Mouse (Mus musculus) adrenal gland, adult (tissue): ENCODE results near the gene Arrdc5.
A peak's percentile ranks its signal among the peaks of the same experiment; 100 is the strongest.

ENCODE experiments used
- DNase-seq, 2 experiments: peaks; one replicate each; pipeline ENCODE4 v3.0.0; 2022 to 2023; ENCODE audit warnings: low spot score in 1 of 2; ENCODE audit not compliant: inconsistent age in 2 of 2

Arrdc5 gene

DNA sequence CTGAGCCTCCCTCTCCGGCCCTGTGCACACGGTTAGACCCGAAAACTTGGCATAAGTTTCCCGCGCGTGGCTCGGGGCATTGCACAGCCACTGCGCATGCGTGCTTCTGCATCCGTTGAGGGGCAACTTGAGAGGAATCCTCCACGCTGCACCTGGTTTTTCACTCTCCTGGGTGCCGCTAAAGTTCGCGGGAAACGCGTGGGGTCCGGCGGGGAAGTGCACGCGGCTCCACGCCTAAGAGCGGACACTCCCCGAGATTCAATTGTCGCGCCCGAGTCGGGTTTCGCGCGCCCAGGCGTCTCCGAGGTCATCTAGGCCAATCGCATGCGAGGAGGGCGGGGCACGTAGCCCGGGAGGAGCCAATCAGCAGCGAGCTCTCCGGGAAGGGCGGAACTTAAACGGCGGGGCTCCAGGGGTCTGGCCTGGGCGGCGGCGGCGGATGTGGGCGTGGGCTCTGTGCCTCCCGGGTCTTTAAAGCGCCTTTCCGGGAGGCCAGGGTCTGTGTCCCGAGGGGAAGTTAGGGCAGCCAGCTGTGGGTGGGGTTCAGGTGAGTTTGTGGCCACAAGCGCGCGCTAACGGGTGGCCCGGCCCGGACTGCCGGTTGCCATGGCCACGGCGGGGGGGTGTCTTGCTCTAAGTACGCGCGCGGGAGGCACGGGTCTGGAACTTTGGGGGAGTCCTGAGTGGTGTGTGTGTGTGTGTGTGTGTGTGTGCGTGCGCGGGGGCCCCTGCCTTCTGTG is 3.9 kb upstream of the Arrdc5 start:
- peak; percentile 95 to 98 for DNase-seq

- DNase-seq, result peak; percentile 84 to 89
These were observed 3.2 kb upstream of the Arrdc5 start, which contains the start of gene Uhrf1 for GRCm38 (mm10) chr17:56303160-56303846. Gene Uhrf1, plus strand, starts transcription at chr17:56303321.

DNA sequence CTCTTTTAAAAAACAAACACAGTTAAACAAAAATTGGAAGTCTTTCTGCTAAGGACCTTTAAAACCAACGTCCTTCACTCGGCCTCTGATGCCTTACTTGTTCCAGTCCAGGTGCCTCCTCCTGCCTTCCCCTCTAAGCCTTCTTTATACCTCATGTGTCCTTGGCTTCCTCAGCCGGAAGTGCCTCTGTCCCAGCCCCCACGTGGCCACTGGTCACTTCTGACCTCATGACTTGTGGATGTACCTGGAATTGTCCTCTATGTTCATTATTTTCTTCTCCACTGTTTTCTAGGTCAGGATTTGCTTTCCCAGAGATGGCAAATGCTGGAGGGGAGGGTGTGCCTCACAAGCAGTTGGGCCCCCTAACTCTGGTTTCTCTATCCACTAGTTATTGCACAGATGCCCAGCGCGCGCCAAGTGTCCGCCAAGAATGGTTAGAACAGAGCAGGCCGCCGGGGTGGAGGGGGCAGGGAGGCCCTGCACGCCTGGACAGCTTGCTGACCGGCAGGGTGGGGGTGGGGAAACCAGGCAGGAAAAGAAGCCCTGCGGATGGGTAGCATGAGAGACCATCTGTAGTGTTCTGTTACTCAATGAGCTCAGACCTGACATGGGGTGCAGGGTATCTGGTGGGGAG is 2.4 kb upstream of the Arrdc5 start:
- peak; percentile 47 to 69 for DNase-seq

GRCm38 (mm10) chr17:56298238-56298637 is 1.8 kb downstream of the Arrdc5 start:
- no peak for DNase-seq

- DNase-seq, result no peak
These were observed 3.9 kb downstream of the Arrdc5 start for GRCm38 (mm10) chr17:56296201-56296600.

DNA sequence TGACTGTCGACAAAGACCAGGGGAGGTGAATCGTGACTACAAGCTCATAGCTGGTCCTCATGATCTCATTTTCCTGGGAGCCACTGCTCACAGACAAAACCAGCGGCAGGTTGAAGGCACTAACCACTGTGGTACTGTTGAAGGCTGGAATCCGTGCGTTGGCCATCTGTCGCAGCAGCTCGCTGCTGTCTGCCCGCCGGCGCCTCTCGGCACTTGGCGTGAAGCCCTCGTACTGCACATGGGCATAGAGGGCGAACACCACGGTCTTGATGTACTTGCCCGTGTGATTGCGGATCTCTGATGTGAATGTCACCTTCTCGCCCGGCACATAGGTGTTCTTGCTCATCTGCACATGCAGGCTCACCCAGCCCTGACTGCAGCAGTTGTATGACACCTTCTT is 5.8 kb downstream of the Arrdc5 start:
- no peak for DNase-seq

- no peak for DNase-seq
These were observed 6.8 kb downstream of the Arrdc5 start for GRCm38 (mm10) chr17:56293291-56293690.

DNA sequence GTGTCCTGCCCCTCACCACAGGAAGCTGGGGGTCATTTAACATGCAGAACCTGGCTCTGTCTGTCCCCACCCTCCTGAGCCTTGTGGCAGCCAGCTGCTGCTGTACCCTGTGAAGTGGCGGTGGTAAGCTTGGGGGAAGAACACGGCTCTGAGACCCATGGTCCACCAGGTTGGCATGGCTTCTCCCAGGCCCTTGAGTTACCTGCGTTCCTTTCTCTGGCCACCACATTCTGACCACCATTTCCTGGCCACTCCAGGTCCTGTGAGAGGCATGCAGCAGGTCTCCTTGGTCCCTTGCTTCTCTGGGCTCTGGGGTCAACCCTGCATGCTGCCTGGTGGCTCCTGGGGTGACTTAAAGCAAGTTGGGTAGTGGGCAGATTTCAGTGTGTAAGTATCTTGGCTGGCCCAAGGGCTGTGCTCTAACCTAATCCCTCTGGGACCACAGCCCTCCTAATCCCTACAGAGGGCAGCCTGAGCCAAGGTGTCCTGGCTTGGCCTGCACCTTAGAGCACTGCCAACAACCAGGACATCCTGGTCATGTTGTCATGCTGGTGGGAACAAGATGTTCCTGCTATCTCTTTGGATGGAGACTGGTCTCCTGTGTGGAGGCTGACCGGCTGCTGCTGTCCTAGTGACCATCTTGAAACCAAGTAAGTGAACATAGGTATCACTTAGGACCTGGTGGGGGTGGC is 7.4 kb downstream of the Arrdc5 start, which contains the start of gene Plin3:
TSS of gene Plin3 (minus strand) at position 343 of the 692 bp plus-strand sequence.
- peak; percentile 31 to 54 for DNase-seq

GRCm38 (mm10) chr17:56291826-56292475 is 8.1 kb downstream of the Arrdc5 start:
- peak in 1 of 2 experiments; percentile 47 for DNase-seq

DNA sequence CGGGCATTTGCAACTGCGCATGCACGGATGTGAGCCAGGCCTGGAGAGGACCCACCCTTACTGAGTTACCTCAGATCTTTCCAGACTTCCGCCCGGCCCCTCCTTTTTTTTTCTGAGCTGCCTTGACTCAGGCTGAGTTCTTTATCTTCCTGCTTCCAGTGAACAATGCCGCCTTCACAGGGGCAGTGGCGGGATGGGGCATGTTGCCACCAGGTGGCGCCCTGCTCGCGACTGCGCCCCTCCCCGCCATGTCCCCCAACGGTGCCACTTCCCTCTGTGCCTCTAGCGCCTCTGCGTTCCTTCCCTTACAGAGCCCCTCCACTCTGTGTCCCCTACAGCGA is 8.9 kb downstream of the Arrdc5 start:
- DNase-seq, result peak; percentile 94 to 97

- DNase-seq, result peak; percentile 97 to 100
These were observed 9.5 kb downstream of the Arrdc5 start for GRCm38 (mm10) chr17:56290388-56291170.

GRCm38 (mm10) chr17:56289371-56290331 is 10.4 kb downstream of the Arrdc5 start:
- DNase-seq, result peak in 1 of 2 experiments; percentile 80

DNA sequence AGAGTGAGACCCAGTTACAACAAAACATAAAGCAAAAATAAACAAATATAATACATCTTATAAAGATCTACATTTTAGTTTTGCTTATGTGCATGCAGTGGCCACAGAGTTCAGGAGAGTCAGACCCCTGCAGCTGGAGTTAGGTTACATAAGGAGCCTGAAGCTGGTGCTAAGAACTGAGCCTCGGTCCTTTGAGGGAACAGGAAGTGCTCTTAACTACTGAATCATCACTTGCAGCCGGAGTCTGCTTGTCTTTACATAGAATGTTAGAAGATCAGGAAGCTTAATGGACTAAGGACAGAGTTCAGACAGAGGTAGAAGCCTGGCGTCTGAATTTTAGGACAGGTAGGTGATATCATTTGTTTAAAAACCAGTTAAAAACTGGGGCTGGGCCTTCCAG is 11.2 kb downstream of the Arrdc5 start:
- DNase-seq, result no peak

DNA sequence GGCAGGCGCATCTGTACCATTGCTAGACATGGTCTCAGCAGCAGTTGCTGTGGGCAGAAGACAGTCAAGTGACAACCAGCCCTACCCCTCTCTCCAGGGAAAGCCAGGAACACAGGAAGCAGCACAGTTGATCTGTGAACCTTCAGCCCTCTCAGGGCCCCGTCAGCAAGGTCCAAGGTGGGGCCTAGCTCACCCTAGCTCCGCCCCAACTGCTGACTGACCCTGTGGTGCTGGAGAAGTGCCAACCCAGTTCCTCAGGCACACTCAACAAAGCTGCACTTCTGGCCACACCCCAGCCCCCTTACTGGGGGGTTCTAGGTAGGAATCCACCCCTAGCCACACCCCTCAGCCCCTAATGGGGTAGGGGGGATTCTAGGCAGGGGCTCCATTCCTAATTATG is 12.3 kb downstream of the Arrdc5 start:
- peak; percentile 77 to 90 for DNase-seq

DNA sequence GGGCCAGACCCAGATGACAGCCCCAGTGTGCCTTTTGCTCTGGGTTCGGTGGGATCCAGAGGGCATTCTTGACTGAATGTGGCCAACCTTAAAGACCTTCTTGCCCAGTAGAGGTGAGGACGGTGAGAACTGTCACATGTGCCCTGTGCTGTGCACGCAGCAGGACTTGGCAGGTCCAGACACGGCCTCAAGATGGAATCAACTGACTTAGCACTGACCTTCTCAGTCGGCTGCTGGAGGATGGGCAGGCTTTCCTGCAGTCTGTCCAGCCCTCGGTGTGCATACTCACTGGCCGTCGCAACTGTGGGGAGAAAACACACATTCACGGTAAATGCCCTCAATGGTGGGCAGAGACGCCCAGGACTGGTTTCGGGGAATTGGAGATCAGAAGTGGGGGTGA is 14.1 kb downstream of the Arrdc5 start:
- DNase-seq, result peak in 1 of 2 experiments; percentile 8

DNA sequence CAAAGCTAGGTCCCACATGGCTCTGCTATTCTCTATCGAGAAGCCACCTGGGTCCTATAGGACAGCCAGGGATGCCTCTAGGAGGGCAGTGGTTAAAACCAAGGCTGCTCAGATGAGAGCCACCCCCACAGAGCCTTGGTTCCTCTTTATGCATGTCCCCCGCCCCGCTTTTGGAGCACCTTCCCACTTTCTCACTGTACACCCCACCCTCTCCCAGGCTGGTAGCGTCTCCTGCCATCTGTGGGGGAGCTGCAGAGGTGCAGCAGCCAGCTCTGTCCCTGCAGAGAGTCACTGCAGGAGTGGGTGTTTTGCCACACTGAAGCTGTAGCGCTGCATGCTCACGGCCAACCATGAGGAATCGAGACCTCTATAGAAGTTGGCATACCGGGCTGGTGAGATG is 16.8 kb downstream of the Arrdc5 start:
- no peak for DNase-seq

DNA sequence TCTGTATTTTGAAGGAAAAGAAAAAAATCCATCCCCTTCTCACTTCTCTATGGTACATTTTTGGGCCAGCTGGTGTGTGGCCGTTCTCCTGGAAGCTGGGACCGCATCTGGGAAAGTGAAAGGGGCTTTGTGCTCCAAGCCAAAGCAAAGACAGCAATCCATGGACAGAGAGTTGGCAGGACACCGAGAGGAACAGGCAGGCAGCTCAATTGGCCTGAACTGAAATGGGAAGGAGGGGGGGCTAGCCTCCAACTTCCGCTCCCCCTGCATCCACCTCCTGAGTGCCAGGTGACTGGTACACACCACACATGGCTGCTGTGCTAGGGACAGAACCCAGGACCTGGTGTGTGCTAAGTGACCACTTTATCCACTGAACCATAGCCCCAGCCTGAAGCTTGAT is 17.3 kb downstream of the Arrdc5 start:
- DNase-seq, result no peak

- DNase-seq, result peak in 1 of 2 experiments; percentile 14
These were observed 18.9 kb downstream of the Arrdc5 start for GRCm38 (mm10) chr17:56281193-56281592.
